Mouse (Mus musculus) bone marrow macrophage, adult 2 months (primary cell): ENCODE measurements around the gene Gm20388.

Experiments used
- CTCF ChIP-seq: IDR thresholded peaks from 2 replicates; pipeline ENCODE4 v1.5.1; 2012; ENCODE audit warnings: low read depth, mild to moderate bottlenecking, low read length, moderate library complexity
- POLR2A ChIP-seq: IDR thresholded peaks from 2 replicates; pipeline ENCODE4 v1.6.1; 2012; ENCODE audit warnings: mild to moderate bottlenecking, low read depth, low read length, borderline replicate concordance

DNA sequence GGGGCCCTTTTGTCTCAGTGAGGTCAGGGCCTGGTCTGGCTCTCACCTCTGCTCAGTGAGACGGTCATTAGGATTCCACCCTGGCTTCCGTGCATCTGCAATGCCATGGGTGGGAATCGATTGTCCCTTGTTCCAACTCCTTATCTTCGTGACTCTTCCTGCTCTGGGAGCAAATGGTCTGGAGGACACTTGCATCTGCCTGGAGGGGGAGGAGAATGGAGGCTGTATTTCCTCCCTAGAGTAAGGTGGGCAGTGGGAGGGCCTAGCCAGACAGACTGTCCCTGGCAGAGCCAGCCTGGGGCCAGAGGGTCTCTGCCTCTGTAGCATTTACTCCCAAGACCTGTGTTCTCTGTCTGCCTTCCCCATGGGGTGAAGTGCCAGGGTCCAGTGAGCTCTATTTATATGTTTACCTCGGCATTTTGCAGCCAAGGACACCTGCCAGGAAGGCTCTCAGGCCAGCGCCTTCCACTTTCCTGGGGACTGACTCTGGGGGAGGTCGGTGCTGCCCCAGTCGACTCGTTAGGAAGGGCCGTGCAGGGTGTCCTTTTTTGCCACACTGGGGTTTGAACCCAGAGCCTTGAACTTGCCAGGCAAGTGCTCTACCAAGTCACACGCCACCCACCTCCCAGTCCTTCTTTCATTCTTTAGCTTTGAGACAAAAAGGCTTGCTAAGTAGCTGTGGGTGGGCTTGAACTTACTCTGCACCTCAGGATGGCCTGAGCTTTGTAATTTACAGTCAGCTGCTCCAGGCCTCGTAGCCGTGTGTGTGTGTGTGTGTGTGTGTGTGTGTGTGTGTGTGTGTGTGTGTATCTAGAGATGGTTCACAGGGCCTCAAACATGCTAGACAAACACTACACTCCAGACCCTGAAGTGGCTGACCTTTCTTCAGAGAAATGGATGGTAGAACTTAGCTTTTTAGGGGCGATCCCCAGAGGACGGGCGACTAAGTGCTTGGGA lies 583.1 kb downstream of the Gm20388 start:
- TF ChIP-seq CTCF (no peak), POLR2A (no peak)
